Mouse (Mus musculus) heart, adult 9 months (tissue): Measurements from ENCODE around the gene Gtpbp1.

Experiments
- DNase-seq, 2 experiments: peaks; one replicate each; pipeline ENCODE4 v3.0.0; 2022; ENCODE audit warnings: low spot score in 2 of 2

Gtpbp1 gene

GRCm38 (mm10) chr15:79685141-79685641, 5.5 kb upstream of the Gtpbp1 start:
- DNase-seq = no peak

- no peak for DNase-seq
Observed at GRCm38 (mm10) chr15:79686046-79686869, 4.4 kb upstream of the Gtpbp1 start.

GRCm38 (mm10) chr15:79687175-79687574, 3.5 kb upstream of the Gtpbp1 start:
- DNase-seq = peak; percentile 42 to 51

- peak; percentile 95 to 96 for DNase-seq
Observed at GRCm38 (mm10) chr15:79687646-79688267, 2.9 kb upstream of the Gtpbp1 start, which contains the start of gene Josd1. Gene Josd1 (minus strand): TSS chr15:79687919.

GRCm38 (mm10) chr15:79688268-79688956, 2.2 kb upstream of the Gtpbp1 start:
- DNase-seq = no peak

GRCm38 (mm10) chr15:79689662-79690425, 801 bp upstream of the Gtpbp1 start:
- DNase-seq = no peak

GRCm38 (mm10) chr15:79691023-79691508, 421 bp downstream of the Gtpbp1 start:
- DNase-seq = peak in 1 of 2 experiments; percentile 65

- DNase-seq = no peak
Observed at GRCm38 (mm10) chr15:79692334-79692733, 1.7 kb downstream of the Gtpbp1 start.

GRCm38 (mm10) chr15:79693740-79694139, 3.1 kb downstream of the Gtpbp1 start:
- DNase-seq = no peak

GRCm38 (mm10) chr15:79694512-79694911, 3.9 kb downstream of the Gtpbp1 start:
- no peak for DNase-seq

GRCm38 (mm10) chr15:79695516-79695915, 4.9 kb downstream of the Gtpbp1 start:
- DNase-seq = no peak

GRCm38 (mm10) chr15:79696508-79696907, 5.9 kb downstream of the Gtpbp1 start:
- no peak for DNase-seq

GRCm38 (mm10) chr15:79697011-79697410, 6.4 kb downstream of the Gtpbp1 start:
- no peak for DNase-seq

- DNase-seq = no peak
Observed at GRCm38 (mm10) chr15:79697558-79698187, 7.0 kb downstream of the Gtpbp1 start.

GRCm38 (mm10) chr15:79706603-79707214, 16.1 kb downstream of the Gtpbp1 start:
- no peak for DNase-seq

- no peak for DNase-seq
Observed at GRCm38 (mm10) chr15:79708229-79708822, 17.7 kb downstream of the Gtpbp1 start.

GRCm38 (mm10) chr15:79715646-79716045, 25.0 kb downstream of the Gtpbp1 start:
- DNase-seq = no peak

- no peak for DNase-seq
Observed at GRCm38 (mm10) chr15:79716710-79717109, 26.1 kb downstream of the Gtpbp1 start.

- no peak for DNase-seq
Observed at GRCm38 (mm10) chr15:79720267-79720666, 29.6 kb downstream of the Gtpbp1 start.

GRCm38 (mm10) chr15:79720796-79721195, 30.2 kb downstream of the Gtpbp1 start:
- DNase-seq = no peak
